Mouse (Mus musculus) G1E-ER4 (cell line): ENCODE measurements around the gene Spry1. TPM values are rescaled to one million over a fixed set of nuclear protein-coding genes. Genes with fewer than 3 reads are reported as not detected.

ENCODE experiments used
- GATA1 ChIP-seq: IDR thresholded peaks from one replicate; pipeline ENCODE4 v1.8.0; 2012; ENCODE audit warnings: low read length, inconsistent platforms
- polyA plus RNA-seq: library from polyadenylated mRNA; stranded (reverse); fragments of >175 nt; gene quantifications from 2 replicates; pipeline ENCODE4 v1.2.3, GENCODE M21; 2012

Spry1 gene
- polyA plus RNA-seq, 1 experiment, result 6.4 TPM

GRCm38 (mm10) chr3:37636921-37637320 lies 2.8 kb upstream of the Spry1 start:
- no peak for TF ChIP-seq GATA1

GRCm38 (mm10) chr3:37640162-37640721 lies 495 bp downstream of the Spry1 start:
- TF ChIP-seq GATA1, result no peak

- TF ChIP-seq GATA1, result no peak
Measured at GRCm38 (mm10) chr3:37640810-37641209, 1.1 kb downstream of the Spry1 start.

- no peak for TF ChIP-seq GATA1
Measured at GRCm38 (mm10) chr3:37641796-37642680, 2.3 kb downstream of the Spry1 start.

GRCm38 (mm10) chr3:37642681-37643214 lies 3.0 kb downstream of the Spry1 start:
- TF ChIP-seq GATA1, result no peak

GRCm38 (mm10) chr3:37643411-37643810 lies 3.7 kb downstream of the Spry1 start:
- TF ChIP-seq GATA1, result no peak

GRCm38 (mm10) chr3:37643903-37644302 lies 4.2 kb downstream of the Spry1 start:
- no peak for TF ChIP-seq GATA1

GRCm38 (mm10) chr3:37645061-37645460 lies 5.3 kb downstream of the Spry1 start:
- TF ChIP-seq GATA1, result no peak

GRCm38 (mm10) chr3:37646221-37646620 lies 6.5 kb downstream of the Spry1 start:
- TF ChIP-seq GATA1, result no peak

- no peak for TF ChIP-seq GATA1
Measured at GRCm38 (mm10) chr3:37647225-37647624, 7.5 kb downstream of the Spry1 start.

GRCm38 (mm10) chr3:37648244-37648643 lies 8.5 kb downstream of the Spry1 start:
- TF ChIP-seq GATA1, result no peak

- no peak for TF ChIP-seq GATA1
Measured at GRCm38 (mm10) chr3:37649281-37649680, 9.5 kb downstream of the Spry1 start.

- no peak for TF ChIP-seq GATA1
Measured at GRCm38 (mm10) chr3:37652537-37652936, 12.8 kb downstream of the Spry1 start.

GRCm38 (mm10) chr3:37653935-37654729 lies 14.4 kb downstream of the Spry1 start:
- no peak for TF ChIP-seq GATA1

- no peak for TF ChIP-seq GATA1
Measured at GRCm38 (mm10) chr3:37654787-37655186, 15.0 kb downstream of the Spry1 start.
